In genomic region chr9:97966691-97967090, GRCm38 (mm10) we compare ENCODE assay signal across 12 mouse cellular contexts.
DNase-seq lines count a peak whose midpoint lies in the region; ATAC-seq and TF ChIP-seq lines count a peak whose summit lies in the region.
"Had no signal": no experiment of that assay in that cellular context is flagged by ENCODE, and none has a peak within 500 bp of the region (broad histone marks: within the 10 kb centered on the region; RNA-seq: fewer than 3 reads in every experiment).

No protein-coding gene starts in this region.

- H3K4me3 ChIP-seq in cerebellum, adult 2 months (replicated peaks; ENCODE audit: insufficient read depth, low read depth, low read length), result no peak overlapping the region
- H3K4me3 ChIP-seq: liver, embryonic 15.5 days had no signal

- peak; percentile 57 to 66 for DNase-seq in cerebellum, postnatal 10 days
- no peak for DNase-seq in cerebellum, adult 2 months
- peak; percentile 55 for DNase-seq in layer of hippocampus, adult 11-12 months (ENCODE audit: low spot score)
- no peak for DNase-seq in layer of hippocampus, postnatal 36 days
- peak; percentile 14 for DNase-seq in brain, embryonic 18.5 days (ENCODE audit: low read depth, low spot score)
- peak; percentile 80 for DNase-seq in left cerebral cortex, postnatal 4 days
- no peak for DNase-seq in gastrocnemius, adult 18-20 months (ENCODE audit: low spot score)
- DNase-seq: adrenal gland, adult 8-10 months; gastrocnemius, postnatal 10 days; lung, postnatal 4 days had no signal

- no peaks in the 10 kb centered on the region for H3K27me3 ChIP-seq in cerebellum, adult 2 months (ENCODE audit: control insufficient read depth, insufficient read depth, low read length)
- H3K27me3 ChIP-seq: liver, embryonic 15.5 days had no signal

- H3K27ac ChIP-seq in cerebellum, adult 2 months (ENCODE audit: insufficient read depth, low read length), result no peak overlapping the region
- H3K27ac ChIP-seq: liver, embryonic 15.5 days had no signal

- no peaks in the 10 kb centered on the region for H3K4me1 ChIP-seq in cerebellum, adult 2 months (ENCODE audit: control insufficient read depth, insufficient read depth, low read length)
- H3K4me1 ChIP-seq: liver, embryonic 15.5 days had no signal

- no peak for TF ChIP-seq POLR2A in cerebellum, adult 2 months (IDR thresholded peaks at IDR 0.05; ENCODE audit: borderline replicate concordance, insufficient read depth, low read length)

- no peak for TF ChIP-seq CTCF in cerebellum, adult 2 months (IDR thresholded peaks at IDR 0.05; ENCODE audit: borderline replicate concordance, insufficient read depth, low read depth, low read length)

- ATAC-seq in CD4-positive, CD25-positive, alpha-beta regulatory T cell, adult 4 months, result no peak

- intact Hi-C loops in left cerebral cortex, postnatal 4 days (cut with DNase I), result no loop called here

- WGBS in cerebellum, adult 2 months, result 62% methylated on average over 4 of the region's 4 CpGs

Comparison
In these comparisons a context has a peak if more than half of its experiments do, and no peak if none do; other contexts are left out.
1. DNase-seq: peak in cerebellum, postnatal 10 days (2 of 2), layer of hippocampus, adult 11-12 months (single experiment), brain, embryonic 18.5 days (single experiment) and left cerebral cortex, postnatal 4 days (single experiment); none in cerebellum, adult 2 months (0 of 2), layer of hippocampus, postnatal 36 days (0 of 2) and gastrocnemius, adult 18-20 months (single experiment).